Mouse (Mus musculus) lung, embryonic 14.5 days (tissue): ENCODE measurements around the gene Gm49384. TPM values are rescaled to one million over a fixed set of nuclear protein-coding genes. Genes with fewer than 3 reads are reported as not detected.

ENCODE experiments used
- ATAC-seq: fragments of 200-750 bp; cut with Nextera tagmentation; 2 replicates; pipeline ENCODE4 v1.8.0; 2017; ENCODE audit warnings: mild to moderate bottlenecking, moderate TSS enrichment, moderate library complexity; ENCODE audit not compliant: insufficient read depth
- DNase-seq: peaks from one replicate; pipeline ENCODE4 v3.0.0-alpha.2; 2015
- H3K27ac ChIP-seq: fragments of 300-500 bp; sonication (generic); 2 replicates; pipeline ENCODE4 v1.5.1; 2014; ENCODE audit warnings: low read depth, mild to moderate bottlenecking, moderate library complexity
- H3K27me3 ChIP-seq: fragments of 300-500 bp; sonication (generic); 2 replicates; pipeline ENCODE4 v1.6.1; 2014; ENCODE audit warnings: low read length, control low read depth; ENCODE audit not compliant: insufficient read depth
- H3K36me3 ChIP-seq: fragments of 300-500 bp; sonication (generic); 2 replicates; pipeline ENCODE4 v1.6.1; 2014; ENCODE audit warnings: control low read depth; ENCODE audit not compliant: insufficient read depth
- H3K4me1 ChIP-seq: fragments of 300-500 bp; sonication (generic); 2 replicates; pipeline ENCODE4 v1.6.1; 2014; ENCODE audit warnings: antibody characterized with exemption, control low read depth; ENCODE audit not compliant: insufficient read depth
- H3K4me2 ChIP-seq: fragments of 300-500 bp; sonication (generic); 2 replicates; pipeline ENCODE4 v1.6.1; 2014; ENCODE audit warnings: mild to moderate bottlenecking
- H3K4me3 ChIP-seq: fragments of 300-500 bp; sonication (generic); 2 replicates; pipeline ENCODE4 v1.5.1; 2014; ENCODE audit warnings: low read depth, low read length
- H3K9ac ChIP-seq: fragments of 300-500 bp; sonication (generic); 2 replicates; pipeline ENCODE4 v1.6.1; 2014
- H3K9me3 ChIP-seq: fragments of 300-500 bp; sonication (generic); 2 replicates; pipeline ENCODE4 v1.6.1; 2016; ENCODE audit warnings: low read depth, low read length, control low read depth
- CTCF ChIP-seq: IDR thresholded peaks from 2 replicates; pipeline ENCODE4 v1.5.1; 2016; ENCODE audit warnings: antibody characterized with exemption, low read depth
- WGBS: fragments of 180-500 bp; shearing (Covaris S2); extraction: QIAGEN DNeasy Blood & Tissue Kit; methylation state at CpG from one replicate; pipeline ENCODE4 v1.1.7; 2014; 5-methylcytosine and 5-hydroxymethylcytosine counted together
- polyA plus RNA-seq: library from polyadenylated mRNA; unstranded; fragments of >200 nt; fragmentation: Nextera tagmentation; extraction: Ambion mirVana; gene quantifications from 2 replicates; pipeline ENCODE4 v1.2.1, GENCODE M21; 2014

The Gm49384 gene
- polyA plus RNA-seq: 28.1 and 28.7 TPM in 2 replicates

DNA sequence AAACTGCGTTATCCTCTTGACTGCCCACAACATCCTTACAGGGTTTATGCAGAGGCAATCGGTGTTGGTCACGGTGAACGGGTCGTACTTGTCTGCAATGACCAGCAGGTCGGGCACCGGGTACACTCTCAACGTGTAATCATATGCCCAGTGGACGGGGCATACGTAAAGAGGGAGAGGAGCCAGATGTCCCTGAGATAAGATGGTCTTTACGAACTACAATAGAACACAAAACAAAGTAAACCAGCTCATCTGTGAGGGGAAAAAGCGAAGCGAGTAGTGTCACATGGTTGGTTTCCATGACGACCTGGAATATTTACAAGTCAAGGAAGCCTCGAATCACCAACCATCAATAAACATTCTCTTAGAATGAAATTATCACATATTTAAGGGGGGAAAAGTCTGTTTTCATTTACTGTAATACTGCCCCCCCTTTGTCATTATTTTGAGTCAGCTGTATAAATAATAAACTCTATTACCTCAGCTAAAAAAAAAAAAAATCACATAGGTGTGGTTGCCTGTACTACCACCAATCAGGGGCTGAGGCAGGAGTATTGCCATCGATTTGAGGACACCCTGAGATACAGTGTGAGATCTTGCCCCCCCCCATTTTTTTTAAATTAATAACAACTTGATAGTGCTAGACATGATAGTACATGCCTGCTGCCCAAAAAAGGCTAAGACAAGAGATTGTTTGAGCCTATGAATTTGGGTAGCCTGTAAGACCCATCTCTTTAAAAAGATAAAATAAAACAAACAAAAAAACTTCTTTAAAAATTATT lies at the start of gene Gm49384:
Gene Gm49384, minus strand, starts transcription at position 216 of the 782 bp plus-strand sequence.
- no peak for ATAC-seq
- Histone ChIP-seq H3K4me2 (no peak within 1 kb of the TSS), H3K4me3 (no peak within 1 kb of the TSS), H3K27me3 (no peaks in the 10 kb centered on the region), H3K9ac (no peak within 1 kb of the TSS), H3K4me1 (no peaks in the 10 kb centered on the region), H3K36me3 (peaks cover 73% of the 10 kb centered on the region), H3K9me3 (no peaks in the 10 kb centered on the region), H3K27ac (no peak within 1 kb of the TSS)
- peak; percentile 46 for DNase-seq
- TF ChIP-seq CTCF: no peak
- WGBS: 81% methylated on average over 16 of the region's 16 CpGs

DNA sequence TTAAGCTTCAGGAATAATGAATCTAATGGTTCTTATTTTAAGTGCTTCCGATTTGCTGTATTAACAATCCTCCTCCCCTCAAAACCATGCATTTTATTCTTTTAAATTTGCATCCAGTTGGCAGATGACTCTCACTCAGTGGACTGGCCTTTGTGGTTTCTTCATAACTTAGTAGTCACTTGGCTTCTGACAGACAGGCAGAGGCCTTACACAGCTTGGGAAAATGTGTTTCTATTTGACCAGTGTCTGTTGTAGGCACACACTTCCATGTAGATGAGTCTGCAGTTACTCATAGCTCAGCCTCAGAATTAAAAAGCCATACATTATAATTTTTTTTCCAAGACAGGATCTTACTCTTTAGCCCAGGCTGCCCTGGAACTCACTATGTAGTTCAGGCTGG lies 49.7 kb upstream of the Gm49384 start:
- Histone ChIP-seq H3K27ac (no peak overlapping the region), H3K4me3 (no peak overlapping the region), H3K27me3 (no peaks in the 10 kb centered on the region), H3K4me1 (no peaks in the 10 kb centered on the region), H3K36me3 (no peaks in the 10 kb centered on the region), H3K9ac (no peak overlapping the region), H3K4me2 (no peak overlapping the region), H3K9me3 (no peaks in the 10 kb centered on the region)
- TF ChIP-seq CTCF: no peak
- DNase-seq (no peak), ATAC-seq (no peak)
- WGBS: 92% methylated on average over 1 of the region's 1 CpGs

- 45% methylated on average over 8 of the region's 8 CpGs for WGBS
- Histone ChIP-seq H3K4me2 (no peak overlapping the region), H3K36me3 (no peaks in the 10 kb centered on the region), H3K9ac (no peak overlapping the region), H3K9me3 (no peaks in the 10 kb centered on the region), H3K27me3 (no peaks in the 10 kb centered on the region), H3K4me1 (no peaks in the 10 kb centered on the region), H3K4me3 (no peak overlapping the region), H3K27ac (no peak overlapping the region)
- TF ChIP-seq CTCF: no peak
- DNase-seq (peak; percentile 16), ATAC-seq (no peak)
These were observed 46.7 kb upstream of the Gm49384 start for GRCm38 (mm10) chr12:69250756-69251155.

DNA sequence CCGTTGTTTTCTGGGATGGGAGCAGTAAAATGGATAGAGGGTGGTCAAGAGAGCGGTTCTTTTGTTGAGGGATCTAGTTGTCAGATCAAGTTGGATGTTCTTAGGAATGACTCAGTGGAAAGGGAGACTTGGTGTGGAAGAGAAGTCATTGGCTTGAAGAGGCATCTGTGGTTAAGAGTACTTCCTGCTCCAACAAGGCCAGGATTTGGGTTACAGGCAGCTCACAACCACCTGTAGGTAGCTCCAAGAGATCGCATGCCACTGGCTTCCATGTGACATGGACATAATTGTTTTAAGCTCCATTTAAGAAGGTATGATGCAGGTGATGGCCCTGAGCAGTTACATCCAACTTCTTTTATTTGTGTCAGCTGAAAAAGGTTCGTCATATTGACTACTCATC lies 45.7 kb upstream of the Gm49384 start:
- ATAC-seq: no peak
- no peak overlapping the region for H3K27ac ChIP-seq
- H3K4me1 ChIP-seq: no peaks in the 10 kb centered on the region
- H3K4me2 ChIP-seq: no peak overlapping the region
- H3K4me3 ChIP-seq: no peak overlapping the region
- no peak for DNase-seq
- H3K27me3 ChIP-seq: no peaks in the 10 kb centered on the region
- WGBS: 87% methylated on average over 4 of the region's 4 CpGs
- TF ChIP-seq CTCF: no peak
- H3K9ac ChIP-seq: no peak overlapping the region
- no peaks in the 10 kb centered on the region for H3K9me3 ChIP-seq
- H3K36me3 ChIP-seq: no peaks in the 10 kb centered on the region

GRCm38 (mm10) chr12:69241771-69242431 lies 37.8 kb upstream of the Gm49384 start:
- DNase-seq (peak; percentile 83), ATAC-seq (peak; percentile 96)
- H3K27ac ChIP-seq: peak overlapping the region; percentile 78
- WGBS: under 1% methylated on average over 64 of the region's 64 CpGs
- H3K4me1 ChIP-seq: no peaks in the 10 kb centered on the region
- TF ChIP-seq CTCF: no peak
- peak overlapping the region; percentile 68 for H3K4me3 ChIP-seq
- H3K9me3 ChIP-seq: no peaks in the 10 kb centered on the region
- peak overlapping the region; percentile 75 for H3K4me2 ChIP-seq
- no peaks in the 10 kb centered on the region for H3K27me3 ChIP-seq
- H3K9ac ChIP-seq: peak overlapping the region; percentile 86
- H3K36me3 ChIP-seq: no peaks in the 10 kb centered on the region

DNA sequence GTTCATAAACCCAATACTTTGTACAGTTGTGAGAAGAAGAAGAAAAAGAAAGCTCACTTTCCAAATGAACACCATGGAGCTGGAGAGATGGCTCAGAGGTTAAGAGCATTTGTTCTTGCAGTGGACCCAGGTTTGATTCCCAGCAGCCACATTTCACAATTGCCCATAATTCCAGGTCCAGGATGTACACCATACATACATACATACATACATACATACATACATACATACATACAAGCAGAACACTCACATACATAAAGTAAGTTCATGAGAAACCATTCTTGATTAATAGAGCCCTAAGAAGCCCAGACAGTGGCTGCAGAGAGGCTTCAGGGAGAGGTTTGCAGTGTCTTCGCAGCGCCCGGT lies 37.3 kb upstream of the Gm49384 start:
- Histone ChIP-seq H3K4me2 (peak overlapping the region; percentile 75), H3K27me3 (no peaks in the 10 kb centered on the region), H3K36me3 (no peaks in the 10 kb centered on the region), H3K4me3 (peak overlapping the region; percentile 68), H3K27ac (peak overlapping the region; percentile 78), H3K9ac (peak overlapping the region; percentile 86), H3K4me1 (no peaks in the 10 kb centered on the region), H3K9me3 (no peaks in the 10 kb centered on the region)
- no peak for TF ChIP-seq CTCF
- 0% methylated on average over 3 of the region's 3 CpGs for WGBS
- DNase-seq (no peak), ATAC-seq (no peak)

DNA sequence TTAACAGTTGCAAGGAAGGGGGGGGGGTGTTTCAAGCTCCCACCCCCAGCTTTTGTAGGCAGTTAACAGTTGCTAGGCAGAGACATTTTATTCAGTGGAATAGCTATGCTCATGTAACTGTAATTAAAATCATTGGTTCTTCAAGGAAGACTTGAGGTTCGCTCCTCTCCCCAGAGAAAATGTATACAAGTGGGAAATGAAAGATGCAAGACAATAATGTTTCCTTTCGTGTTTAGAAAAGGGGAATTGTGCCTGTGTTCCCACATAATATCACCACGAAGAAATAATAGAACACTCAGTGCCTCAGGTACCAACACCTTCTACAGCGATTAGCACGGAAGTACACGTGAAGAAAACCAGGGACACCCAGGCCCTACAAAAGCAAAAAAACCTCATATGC lies 36.8 kb upstream of the Gm49384 start, which contains the start of gene Klhdc1:
Gene Klhdc1, plus strand, starts transcription at position 301 of the 400 bp plus-strand sequence.
- Histone ChIP-seq H3K9me3 (no peaks in the 10 kb centered on the region), H3K9ac (peak within 1 kb of the TSS; percentile 86), H3K4me3 (peak within 1 kb of the TSS; percentile 68), H3K36me3 (no peaks in the 10 kb centered on the region), H3K27ac (peak within 1 kb of the TSS; percentile 78), H3K4me2 (peak within 1 kb of the TSS; percentile 75), H3K4me1 (no peaks in the 10 kb centered on the region), H3K27me3 (no peaks in the 10 kb centered on the region)
- no peak for DNase-seq
- TF ChIP-seq CTCF: no peak
- 73% methylated on average over 6 of the region's 6 CpGs for WGBS
- ATAC-seq: no peak
